Mouse (Mus musculus): ENCODE measurements around the gene Six3. TPM values are rescaled to one million over a fixed set of nuclear protein-coding genes. Genes with fewer than 3 reads are reported as not detected.

Six3 gene
- total RNA-seq, 1 experiment from 2014 or later, result not detected

DNA sequence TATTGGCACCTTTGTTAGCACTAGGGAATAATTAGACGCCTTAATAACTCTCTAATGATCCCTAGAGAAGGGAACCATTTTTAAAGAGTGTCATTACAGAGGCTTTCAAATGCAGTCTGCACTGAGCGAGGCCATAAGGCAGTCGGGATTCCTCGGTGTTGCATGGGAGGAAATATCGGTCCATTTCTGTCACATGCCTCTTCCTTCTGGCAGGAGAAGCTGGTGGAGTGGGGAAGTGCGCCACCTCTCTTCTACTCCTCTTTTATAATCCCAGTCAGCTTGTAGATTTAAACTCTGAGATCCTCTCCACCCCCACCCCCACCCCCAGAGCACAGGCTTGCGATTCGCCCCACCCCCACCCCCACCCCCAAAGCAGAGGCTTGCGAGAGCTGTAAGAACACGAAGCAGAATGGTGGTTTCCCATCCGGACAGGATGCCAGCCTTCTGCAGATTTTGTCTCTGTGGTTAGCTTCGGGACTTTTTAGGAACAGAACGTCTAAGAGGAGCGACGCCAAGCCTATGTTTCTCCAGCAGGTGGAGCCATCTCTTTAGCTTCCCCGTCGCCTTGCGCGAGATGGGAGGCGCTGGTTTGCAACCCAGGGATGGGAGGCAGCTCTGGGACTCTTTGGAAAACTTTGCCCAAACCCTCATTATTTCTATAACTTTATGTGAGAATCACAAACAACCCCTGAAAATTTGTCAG is 51.4 kb downstream of the Six3 start:
- no peak for ATAC-seq (replicated peaks; ENCODE audit: insufficient number of reproducible peaks, low FRiP score, low TSS enrichment, poor library complexity, severe bottlenecking)

Other genes with a start within 250 kb of the Six3 start
- gene Six2, start 74.7 kb downstream of the Six3 start, total RNA-seq (2017), result not detected in 3 replicates

Data from monocyte, adult 5-6 weeks (primary cell).